Mouse (Mus musculus): ENCODE measurements around the gene Usp12. TPM values are rescaled to one million over a fixed set of nuclear protein-coding genes. Genes with fewer than 3 reads are reported as not detected.
"Not testable (repeated sequence)": the region's sequence is repeated elsewhere in the genome, so short reads cannot be mapped to it uniquely, and the experiment has no call there.

Gene Usp12
- polyA plus RNA-seq, 1 experiment: 18.9 TPM

DNA sequence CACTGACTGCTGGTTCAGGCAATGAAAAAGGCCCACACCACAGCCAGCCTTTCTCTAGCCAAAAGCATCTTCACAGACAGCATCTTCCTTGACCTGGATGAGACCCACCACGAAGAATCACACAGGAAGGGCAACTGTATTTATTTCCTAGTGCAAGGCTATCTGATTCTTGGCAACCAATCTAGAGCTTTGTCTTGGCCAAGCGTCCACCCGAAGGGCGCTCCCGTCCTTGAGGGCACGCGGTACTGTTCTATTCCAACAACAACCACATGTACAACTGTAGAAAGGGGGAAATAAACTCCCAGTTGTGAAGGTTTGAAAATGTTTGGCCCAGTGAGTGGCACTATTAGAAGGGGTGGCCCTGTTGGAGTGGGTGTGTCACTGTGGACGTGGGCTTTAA lies 41.6 kb downstream of the Usp12 start:
- 87% methylated on average over 8 of the region's 8 CpGs for WGBS
- TF ChIP-seq POLR2A (IDR thresholded peaks at IDR 0.05; ENCODE audit: low read depth, low read length) (no peak), CTCF (conservative IDR thresholded peaks at IDR 0.05; ENCODE audit: insufficient read depth, insufficient read length, low read depth, low read length) (no peak)
- Histone ChIP-seq H3K4me3 (ENCODE audit: insufficient read depth, low read depth, low read length) (no peak overlapping the region), H3K27me3 (replicated peaks; ENCODE audit: control insufficient read depth, insufficient read depth, low read length) (no peaks in the 10 kb centered on the region), H3K4me1 (ENCODE audit: control insufficient read depth, insufficient read depth, low read length) (no peaks in the 10 kb centered on the region), H3K36me3 (ENCODE audit: control insufficient read depth, insufficient read depth, low read length) (peaks cover 2% of the 10 kb centered on the region), H3K27ac (ENCODE audit: insufficient read depth, low read depth, low read length) (no peak overlapping the region)
- no peak for DNase-seq

DNA sequence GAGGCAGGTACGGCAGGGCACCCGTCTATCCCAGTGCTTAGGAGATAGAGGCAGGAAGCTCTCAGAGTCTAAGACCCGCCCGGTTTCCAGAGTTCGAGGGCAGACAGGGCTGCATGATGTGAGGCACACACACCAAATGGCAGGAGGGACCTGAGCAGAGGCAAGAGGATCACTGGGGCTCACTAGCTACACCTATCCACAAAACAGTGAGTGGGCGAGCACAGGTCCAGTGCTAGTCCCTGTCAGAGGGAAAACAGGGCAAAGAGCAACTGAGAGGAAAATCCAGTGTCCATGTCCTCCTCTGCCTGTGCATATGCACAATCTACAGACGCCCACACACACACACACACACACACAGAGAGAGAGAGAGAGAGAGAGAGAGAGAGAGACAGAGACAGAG lies 43.8 kb downstream of the Usp12 start:
- no peak overlapping the region for H3K27ac ChIP-seq (ENCODE audit: insufficient read depth, low read depth, low read length)
- peaks cover 2% of the 10 kb centered on the region for H3K36me3 ChIP-seq (ENCODE audit: control insufficient read depth, insufficient read depth, low read length)
- no peak overlapping the region for H3K4me3 ChIP-seq (ENCODE audit: insufficient read depth, low read depth, low read length)
- no peaks in the 10 kb centered on the region for H3K4me1 ChIP-seq (ENCODE audit: control insufficient read depth, insufficient read depth, low read length)
- 82% methylated on average over 7 of the region's 7 CpGs for WGBS
- no peak for TF ChIP-seq CTCF (conservative IDR thresholded peaks at IDR 0.05; ENCODE audit: insufficient read depth, insufficient read length, low read depth, low read length)
- TF ChIP-seq POLR2A (IDR thresholded peaks at IDR 0.05; ENCODE audit: low read depth, low read length): no peak
- DNase-seq: no peak
- no peaks in the 10 kb centered on the region for H3K27me3 ChIP-seq (replicated peaks; ENCODE audit: control insufficient read depth, insufficient read depth, low read length)

- peak; percentile 51 for DNase-seq
- Histone ChIP-seq H3K4me1 (ENCODE audit: control insufficient read depth, insufficient read depth, low read length) (no peaks in the 10 kb centered on the region), H3K4me3 (ENCODE audit: insufficient read depth, low read depth, low read length) (no peak overlapping the region), H3K36me3 (ENCODE audit: control insufficient read depth, insufficient read depth, low read length) (peaks cover 2% of the 10 kb centered on the region), H3K27me3 (replicated peaks; ENCODE audit: control insufficient read depth, insufficient read depth, low read length) (no peaks in the 10 kb centered on the region), H3K27ac (ENCODE audit: insufficient read depth, low read depth, low read length) (0 out of 2 replicates have a peak overlapping the region, but pooled peaks have one; percentile 24)
- TF ChIP-seq CTCF (conservative IDR thresholded peaks at IDR 0.05; ENCODE audit: insufficient read depth, insufficient read length, low read depth, low read length): no peak
- TF ChIP-seq POLR2A (IDR thresholded peaks at IDR 0.05; ENCODE audit: low read depth, low read length): no peak
- WGBS: 80% methylated on average over 7 of the region's 7 CpGs
These were observed 44.5 kb downstream of the Usp12 start for GRCm38 (mm10) chr5:146750273-146750672.

- TF ChIP-seq POLR2A (IDR thresholded peaks at IDR 0.05; ENCODE audit: low read depth, low read length) (no peak), CTCF (conservative IDR thresholded peaks at IDR 0.05; ENCODE audit: insufficient read depth, insufficient read length, low read depth, low read length) (no peak)
- H3K4me3 ChIP-seq (ENCODE audit: insufficient read depth, low read depth, low read length): no peak overlapping the region
- H3K27ac ChIP-seq (ENCODE audit: insufficient read depth, low read depth, low read length): no peak overlapping the region
- H3K4me1 ChIP-seq (ENCODE audit: control insufficient read depth, insufficient read depth, low read length): no peaks in the 10 kb centered on the region
- WGBS: 85% methylated on average over 5 of the region's 5 CpGs
- peaks cover 2% of the 10 kb centered on the region for H3K36me3 ChIP-seq (ENCODE audit: control insufficient read depth, insufficient read depth, low read length)
- no peaks in the 10 kb centered on the region for H3K27me3 ChIP-seq (replicated peaks; ENCODE audit: control insufficient read depth, insufficient read depth, low read length)
- no peak for DNase-seq
These were observed 44.9 kb downstream of the Usp12 start for GRCm38 (mm10) chr5:146749857-146750256.

DNA sequence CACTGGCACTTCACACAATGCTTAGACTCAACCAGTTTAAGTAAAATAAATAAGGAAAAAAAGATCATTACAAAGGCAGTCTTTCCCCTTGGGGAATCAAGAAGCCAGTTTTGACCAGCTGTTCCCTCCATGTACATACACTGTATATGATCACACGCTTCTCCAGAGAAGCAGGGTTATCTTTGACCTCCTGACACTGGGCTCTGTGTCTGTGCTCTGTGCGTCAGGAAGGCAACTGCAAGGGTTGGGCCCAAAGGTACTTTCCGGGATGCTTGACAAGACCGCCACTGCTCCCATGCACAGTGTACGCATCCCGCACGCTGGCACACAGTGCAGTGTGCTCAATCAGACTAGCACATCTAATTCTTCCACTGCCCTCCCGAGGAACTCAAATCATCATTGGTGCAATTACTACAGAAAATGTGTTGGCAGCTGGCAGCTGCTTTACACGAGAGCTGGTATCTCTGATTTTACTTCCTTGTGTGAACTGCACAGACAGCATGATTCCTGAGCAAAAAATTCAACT lies 57.8 kb downstream of the Usp12 start:
- peaks cover 7% of the 10 kb centered on the region for H3K36me3 ChIP-seq (ENCODE audit: control insufficient read depth, insufficient read depth, low read length)
- no peaks in the 10 kb centered on the region for H3K27me3 ChIP-seq (replicated peaks; ENCODE audit: control insufficient read depth, insufficient read depth, low read length)
- no peak overlapping the region for H3K27ac ChIP-seq (ENCODE audit: insufficient read depth, low read depth, low read length)
- no peak for TF ChIP-seq POLR2A (IDR thresholded peaks at IDR 0.05; ENCODE audit: low read depth, low read length)
- TF ChIP-seq CTCF (conservative IDR thresholded peaks at IDR 0.05; ENCODE audit: insufficient read depth, insufficient read length, low read depth, low read length): no peak
- H3K4me1 ChIP-seq (ENCODE audit: control insufficient read depth, insufficient read depth, low read length): no peaks in the 10 kb centered on the region
- 85% methylated on average over 9 of the region's 9 CpGs for WGBS
- no peak for DNase-seq
- H3K4me3 ChIP-seq (ENCODE audit: insufficient read depth, low read depth, low read length): no peak overlapping the region

DNA sequence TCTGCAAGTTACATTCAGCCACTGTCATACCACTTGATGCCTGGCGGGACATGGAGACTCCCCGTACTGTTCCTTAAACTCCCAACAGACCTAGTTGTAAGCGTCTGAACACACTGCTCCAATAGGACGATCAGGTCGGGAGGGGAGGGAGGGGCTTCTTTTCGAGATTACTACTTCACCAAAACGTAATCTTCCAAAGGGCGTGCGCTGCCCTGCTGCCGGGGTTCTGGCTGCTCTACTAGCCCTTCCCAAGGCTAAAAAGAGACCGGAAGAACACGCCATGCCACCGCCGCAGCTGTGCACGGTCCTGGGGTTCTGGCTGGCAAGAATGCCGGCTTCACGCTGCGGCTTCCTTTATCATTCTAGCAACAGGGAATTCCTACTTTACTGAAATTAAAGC lies 58.5 kb downstream of the Usp12 start:
- 87% methylated on average over 18 of the region's 18 CpGs for WGBS

DNA sequence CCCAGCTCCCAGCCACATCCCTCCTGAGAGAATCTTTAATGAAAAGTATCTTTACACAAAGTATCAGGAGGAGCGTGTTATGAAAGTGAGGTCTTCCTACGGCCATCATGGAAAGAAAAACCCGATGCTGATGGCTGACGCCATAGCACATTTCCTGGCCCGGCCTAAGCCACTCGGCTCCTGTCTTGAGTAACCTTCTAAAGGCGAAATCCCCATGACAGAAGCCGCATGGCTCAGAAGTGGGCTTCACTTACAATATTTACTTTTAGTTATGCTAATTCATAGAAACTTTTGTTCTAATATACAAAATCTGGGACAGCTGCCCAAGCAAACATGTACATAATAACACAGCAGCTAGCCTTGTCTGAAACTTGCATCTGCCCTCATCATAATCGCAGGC lies 59.8 kb downstream of the Usp12 start:
- H3K4me3 ChIP-seq (ENCODE audit: insufficient read depth, low read depth, low read length); H3K4me1 ChIP-seq (ENCODE audit: control insufficient read depth, insufficient read depth, low read length); DNase-seq; H3K27ac ChIP-seq (ENCODE audit: insufficient read depth, low read depth, low read length); H3K36me3 ChIP-seq (ENCODE audit: control insufficient read depth, insufficient read depth, low read length); H3K27me3 ChIP-seq (replicated peaks; ENCODE audit: control insufficient read depth, insufficient read depth, low read length): not testable (repeated sequence)
- WGBS: 87% methylated on average over 1 of the region's 9 CpGs

More for the DNA sequence above, 58.5 kb downstream of the Usp12 start:
- H3K36me3 ChIP-seq (ENCODE audit: control insufficient read depth, insufficient read depth, low read length): peaks cover 7% of the 10 kb centered on the region
- no peaks in the 10 kb centered on the region for H3K4me1 ChIP-seq (ENCODE audit: control insufficient read depth, insufficient read depth, low read length)
- no peak for TF ChIP-seq POLR2A (IDR thresholded peaks at IDR 0.05; ENCODE audit: low read depth, low read length)
- no peak for TF ChIP-seq CTCF (conservative IDR thresholded peaks at IDR 0.05; ENCODE audit: insufficient read depth, insufficient read length, low read depth, low read length)
- no peak for DNase-seq
- H3K27me3 ChIP-seq (replicated peaks; ENCODE audit: control insufficient read depth, insufficient read depth, low read length): no peaks in the 10 kb centered on the region
- H3K27ac ChIP-seq (ENCODE audit: insufficient read depth, low read depth, low read length): no peak overlapping the region
- H3K4me3 ChIP-seq (ENCODE audit: insufficient read depth, low read depth, low read length): no peak overlapping the region

Measured in kidney, adult 2 months (tissue).